Mouse (Mus musculus): ENCODE results near the gene Dusp28. TPM values are rescaled to one million over a fixed set of nuclear protein-coding genes. Genes with fewer than 3 reads are reported as not detected.

Gene Dusp28
- polyA plus RNA-seq, 1 experiment: 36.6 TPM

- WGBS: 59% methylated on average over 7 of the region's 7 CpGs
- H3K36me3 ChIP-seq (ENCODE audit: control insufficient read depth, insufficient read depth, low read length): no peaks in the 10 kb centered on the region
- no peak for DNase-seq
- H3K4me3 ChIP-seq (ENCODE audit: insufficient read depth, low read depth, low read length): no peak overlapping the region
- TF ChIP-seq POLR2A (IDR thresholded peaks at IDR 0.05; ENCODE audit: low read depth, low read length) (no peak), CTCF (conservative IDR thresholded peaks at IDR 0.05; ENCODE audit: insufficient read depth, insufficient read length, low read depth, low read length) (no peak)
- no peaks in the 10 kb centered on the region for H3K27me3 ChIP-seq (replicated peaks; ENCODE audit: control insufficient read depth, insufficient read depth, low read length)
- H3K4me1 ChIP-seq (ENCODE audit: control insufficient read depth, insufficient read depth, low read length): no peaks in the 10 kb centered on the region
- H3K27ac ChIP-seq (ENCODE audit: insufficient read depth, low read depth, low read length): no peak overlapping the region
These were observed 17.7 kb upstream of the Dusp28 start for GRCm38 (mm10) chr1:92888901-92889655.

- H3K27me3 ChIP-seq (replicated peaks; ENCODE audit: control insufficient read depth, insufficient read depth, low read length): no peaks in the 10 kb centered on the region
- no peak for TF ChIP-seq CTCF (conservative IDR thresholded peaks at IDR 0.05; ENCODE audit: insufficient read depth, insufficient read length, low read depth, low read length)
- no peak for TF ChIP-seq POLR2A (IDR thresholded peaks at IDR 0.05; ENCODE audit: low read depth, low read length)
- DNase-seq: no peak
- no peaks in the 10 kb centered on the region for H3K36me3 ChIP-seq (ENCODE audit: control insufficient read depth, insufficient read depth, low read length)
- H3K4me3 ChIP-seq (ENCODE audit: insufficient read depth, low read depth, low read length): no peak overlapping the region
- WGBS: 74% methylated on average over 3 of the region's 3 CpGs
- H3K27ac ChIP-seq (ENCODE audit: insufficient read depth, low read depth, low read length): no peak overlapping the region
- no peaks in the 10 kb centered on the region for H3K4me1 ChIP-seq (ENCODE audit: control insufficient read depth, insufficient read depth, low read length)
These were observed 14.0 kb upstream of the Dusp28 start for GRCm38 (mm10) chr1:92892791-92893190.

- 71% methylated on average over 3 of the region's 3 CpGs for WGBS
- no peaks in the 10 kb centered on the region for H3K36me3 ChIP-seq (ENCODE audit: control insufficient read depth, insufficient read depth, low read length)
- H3K4me3 ChIP-seq (ENCODE audit: insufficient read depth, low read depth, low read length): no peak overlapping the region
- H3K27me3 ChIP-seq (replicated peaks; ENCODE audit: control insufficient read depth, insufficient read depth, low read length): no peaks in the 10 kb centered on the region
- TF ChIP-seq CTCF (conservative IDR thresholded peaks at IDR 0.05; ENCODE audit: insufficient read depth, insufficient read length, low read depth, low read length) (no peak), POLR2A (IDR thresholded peaks at IDR 0.05; ENCODE audit: low read depth, low read length) (no peak)
- H3K4me1 ChIP-seq (ENCODE audit: control insufficient read depth, insufficient read depth, low read length): no peaks in the 10 kb centered on the region
- H3K27ac ChIP-seq (ENCODE audit: insufficient read depth, low read depth, low read length): no peak overlapping the region
- no peak for DNase-seq
These were observed 12.9 kb upstream of the Dusp28 start for GRCm38 (mm10) chr1:92893896-92894295.

GRCm38 (mm10) chr1:92895089-92895488, 11.7 kb upstream of the Dusp28 start:
- H3K27ac ChIP-seq (ENCODE audit: insufficient read depth, low read depth, low read length): no peak overlapping the region
- H3K27me3 ChIP-seq (replicated peaks; ENCODE audit: control insufficient read depth, insufficient read depth, low read length): no peaks in the 10 kb centered on the region
- H3K4me1 ChIP-seq (ENCODE audit: control insufficient read depth, insufficient read depth, low read length): no peaks in the 10 kb centered on the region
- H3K4me3 ChIP-seq (ENCODE audit: insufficient read depth, low read depth, low read length): no peak overlapping the region
- H3K36me3 ChIP-seq (ENCODE audit: control insufficient read depth, insufficient read depth, low read length): no peaks in the 10 kb centered on the region
- TF ChIP-seq CTCF (conservative IDR thresholded peaks at IDR 0.05; ENCODE audit: insufficient read depth, insufficient read length, low read depth, low read length) (peak; percentile 88), POLR2A (IDR thresholded peaks at IDR 0.05; ENCODE audit: low read depth, low read length) (no peak)
- DNase-seq: peak; percentile 75
- WGBS: 17% methylated on average over 3 of the region's 3 CpGs

DNA sequence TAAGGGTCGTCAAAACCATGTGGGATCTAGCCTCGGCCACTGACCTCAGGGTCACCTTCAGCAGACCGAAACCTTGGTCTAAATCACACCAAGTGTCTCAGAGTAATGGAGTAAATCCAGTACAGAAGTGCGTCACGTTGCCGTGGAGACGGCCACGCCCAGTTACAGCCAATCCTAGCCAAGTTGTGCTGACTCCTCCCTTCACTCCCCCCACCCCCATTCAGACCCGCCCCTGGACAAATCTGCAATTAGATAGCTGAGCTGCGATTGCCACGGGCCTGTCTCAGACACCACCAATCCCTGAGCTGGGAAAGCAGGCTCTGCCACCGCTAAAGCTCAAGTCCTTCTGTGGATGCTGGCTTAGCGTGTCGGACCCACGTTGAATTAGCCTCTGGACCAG, 4.0 kb upstream of the Dusp28 start, which contains the start of gene Ankmy1:
Gene Ankmy1, minus strand, starts transcription at position 121 of the 400 bp plus-strand sequence.
- WGBS: 4% methylated on average over 15 of the region's 15 CpGs
- DNase-seq: peak; percentile 68
- Histone ChIP-seq H3K4me1 (ENCODE audit: control insufficient read depth, insufficient read depth, low read length) (peaks cover 9% of the 10 kb centered on the region), H3K4me3 (ENCODE audit: insufficient read depth, low read depth, low read length) (no peak within 1 kb of the TSS), H3K27ac (ENCODE audit: insufficient read depth, low read depth, low read length) (no peak within 1 kb of the TSS), H3K36me3 (ENCODE audit: control insufficient read depth, insufficient read depth, low read length) (no peaks in the 10 kb centered on the region), H3K27me3 (replicated peaks; ENCODE audit: control insufficient read depth, insufficient read depth, low read length) (no peaks in the 10 kb centered on the region)
- TF ChIP-seq POLR2A (IDR thresholded peaks at IDR 0.05; ENCODE audit: low read depth, low read length): no peak
- TF ChIP-seq CTCF (conservative IDR thresholded peaks at IDR 0.05; ENCODE audit: insufficient read depth, insufficient read length, low read depth, low read length): no peak

- Histone ChIP-seq H3K27me3 (replicated peaks; ENCODE audit: control insufficient read depth, insufficient read depth, low read length) (no peaks in the 10 kb centered on the region), H3K4me3 (ENCODE audit: insufficient read depth, low read depth, low read length) (no peak overlapping the region), H3K36me3 (ENCODE audit: control insufficient read depth, insufficient read depth, low read length) (no peaks in the 10 kb centered on the region), H3K4me1 (ENCODE audit: control insufficient read depth, insufficient read depth, low read length) (peaks cover 13% of the 10 kb centered on the region), H3K27ac (ENCODE audit: insufficient read depth, low read depth, low read length) (no peak overlapping the region)
- WGBS: 70% methylated on average over 4 of the region's 4 CpGs
- no peak for DNase-seq
- no peak for TF ChIP-seq POLR2A (IDR thresholded peaks at IDR 0.05; ENCODE audit: low read depth, low read length)
- TF ChIP-seq CTCF (conservative IDR thresholded peaks at IDR 0.05; ENCODE audit: insufficient read depth, insufficient read length, low read depth, low read length): no peak
These were observed 3.2 kb upstream of the Dusp28 start for GRCm38 (mm10) chr1:92903627-92904026.

DNA sequence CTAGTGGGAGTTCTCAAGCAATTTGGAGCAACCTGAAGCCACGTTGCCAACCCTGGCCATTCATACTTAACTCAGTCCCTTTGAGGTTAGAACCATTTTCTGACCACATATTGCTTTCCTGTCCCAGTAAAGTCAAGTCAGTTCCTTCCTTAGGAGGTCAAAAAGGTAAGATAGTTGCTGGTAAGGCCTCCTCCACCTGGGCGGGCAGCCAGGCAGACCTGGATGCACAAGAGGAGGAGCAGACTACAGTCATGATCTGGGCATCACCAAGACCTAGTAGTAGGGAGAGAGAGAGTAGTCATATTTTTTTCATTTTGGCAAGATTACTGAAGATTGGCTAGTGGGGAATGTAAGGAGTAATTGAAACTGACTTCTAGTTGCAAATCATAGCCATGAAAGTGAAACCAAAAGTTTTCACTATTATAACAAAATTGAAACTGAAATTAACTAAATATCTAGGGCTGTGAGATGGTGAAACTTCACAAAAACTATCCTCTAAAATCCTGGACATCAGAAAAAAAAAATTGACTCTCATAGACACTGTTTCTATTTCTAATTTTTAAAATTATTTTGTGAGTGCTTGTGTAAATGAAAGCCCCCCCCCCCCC, 974 bp upstream of the Dusp28 start:
- no peak for DNase-seq
- TF ChIP-seq POLR2A (IDR thresholded peaks at IDR 0.05; ENCODE audit: low read depth, low read length): no peak
- TF ChIP-seq CTCF (conservative IDR thresholded peaks at IDR 0.05; ENCODE audit: insufficient read depth, insufficient read length, low read depth, low read length): no peak
- peaks cover 23% of the 10 kb centered on the region for H3K4me1 ChIP-seq (ENCODE audit: control insufficient read depth, insufficient read depth, low read length)
- no peak overlapping the region for H3K4me3 ChIP-seq (ENCODE audit: insufficient read depth, low read depth, low read length)
- H3K27me3 ChIP-seq (replicated peaks; ENCODE audit: control insufficient read depth, insufficient read depth, low read length): no peaks in the 10 kb centered on the region
- 95% methylated on average over 2 of the region's 2 CpGs for WGBS
- no peak overlapping the region for H3K27ac ChIP-seq (ENCODE audit: insufficient read depth, low read depth, low read length)
- H3K36me3 ChIP-seq (ENCODE audit: control insufficient read depth, insufficient read depth, low read length): no peaks in the 10 kb centered on the region
